Mouse (Mus musculus): ENCODE data around the gene Senp3. TPM values are rescaled to one million over a fixed set of nuclear protein-coding genes. Genes with fewer than 3 reads are reported as not detected.

Senp3 gene
- total RNA-seq (2015), result 140 and 145 TPM in 2 replicates
- 108 and 123 TPM in 2 replicates for total RNA-seq (2017)

GRCm38 (mm10) chr11:69681314-69682208 lies at the start of gene Senp3:
Gene Senp3 (minus strand): TSS chr11:69682084.
- ATAC-seq (replicated peaks; ENCODE audit: poor library complexity), result peak; percentile 87

- 0 out of 2 replicates have a peak, but pooled peaks have one; percentile 52 for ATAC-seq (replicated peaks; ENCODE audit: poor library complexity)
Measured at GRCm38 (mm10) chr11:69731408-69731807, 49.5 kb upstream of the Senp3 start.

DNA sequence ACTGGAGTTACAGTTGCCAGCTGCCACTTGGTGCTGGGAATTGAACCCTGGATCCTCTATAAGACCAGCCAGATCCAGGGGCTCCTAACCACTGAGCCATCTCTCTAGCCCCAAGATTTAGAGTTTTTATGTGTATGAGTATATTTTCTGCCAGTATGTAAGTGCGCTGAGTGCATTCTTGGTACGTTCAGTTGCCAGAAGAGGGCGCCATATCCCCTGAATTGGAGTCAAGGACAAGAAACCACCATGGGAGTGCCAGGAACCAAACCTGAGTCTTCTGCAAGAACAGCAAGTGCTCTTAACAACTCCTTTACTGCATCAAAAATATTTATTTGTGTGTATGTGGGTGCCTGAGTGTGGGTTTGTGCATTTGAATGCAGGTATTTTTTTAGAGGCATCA lies 47.2 kb upstream of the Senp3 start:
- peak; percentile 74 for ATAC-seq (replicated peaks; ENCODE audit: poor library complexity)

GRCm38 (mm10) chr11:69725951-69726350 lies 44.1 kb upstream of the Senp3 start:
- ATAC-seq (replicated peaks; ENCODE audit: poor library complexity), result no peak

DNA sequence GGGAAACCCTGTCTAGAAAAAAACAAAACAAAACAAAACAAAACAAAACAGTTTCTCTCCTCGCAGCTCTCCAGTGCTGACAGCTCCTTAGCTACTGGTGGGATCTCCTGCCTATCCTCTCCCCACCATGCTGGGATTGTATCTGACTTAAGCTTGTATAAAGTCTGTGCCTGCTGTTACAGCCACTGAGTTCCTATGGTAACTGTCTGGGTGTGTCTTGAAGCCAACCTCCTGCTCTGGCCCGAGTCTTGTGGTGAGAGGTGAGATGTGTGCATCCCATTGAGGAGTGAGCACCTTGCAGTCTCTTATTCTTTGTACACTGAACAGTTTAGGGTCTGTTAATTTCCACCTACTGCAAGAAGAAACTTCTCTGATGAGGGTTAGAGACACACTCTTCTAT lies 41.2 kb upstream of the Senp3 start:
- ATAC-seq (replicated peaks; ENCODE audit: poor library complexity), result no peak

- no peak for ATAC-seq (replicated peaks; ENCODE audit: poor library complexity)
Measured at GRCm38 (mm10) chr11:69720852-69721251, 39.0 kb upstream of the Senp3 start.

GRCm38 (mm10) chr11:69719423-69719822 lies 37.5 kb upstream of the Senp3 start:
- ATAC-seq (replicated peaks; ENCODE audit: poor library complexity), result no peak

- ATAC-seq (replicated peaks; ENCODE audit: poor library complexity), result no peak
Measured at GRCm38 (mm10) chr11:69718661-69719060, 36.8 kb upstream of the Senp3 start.

DNA sequence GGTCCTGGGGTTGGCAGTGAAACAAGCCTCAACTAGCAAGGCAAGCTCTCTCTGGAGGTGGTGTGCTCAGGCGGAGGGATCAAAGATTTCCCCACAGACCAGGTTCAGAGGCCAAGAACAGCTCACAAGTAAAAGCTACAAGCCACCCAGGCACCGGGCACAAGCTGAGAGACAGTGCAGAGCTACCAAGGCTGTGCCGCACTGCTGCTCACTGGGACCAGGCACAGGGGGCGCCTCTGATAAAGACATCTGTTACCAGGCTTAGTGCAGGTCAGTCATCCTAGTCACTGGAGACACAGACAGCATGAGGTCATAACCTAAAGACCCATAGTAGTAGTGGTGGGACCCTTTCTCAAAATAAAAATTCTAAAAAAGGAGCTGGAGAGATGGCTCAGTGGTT lies 35.1 kb upstream of the Senp3 start:
- ATAC-seq (replicated peaks; ENCODE audit: poor library complexity), result no peak

DNA sequence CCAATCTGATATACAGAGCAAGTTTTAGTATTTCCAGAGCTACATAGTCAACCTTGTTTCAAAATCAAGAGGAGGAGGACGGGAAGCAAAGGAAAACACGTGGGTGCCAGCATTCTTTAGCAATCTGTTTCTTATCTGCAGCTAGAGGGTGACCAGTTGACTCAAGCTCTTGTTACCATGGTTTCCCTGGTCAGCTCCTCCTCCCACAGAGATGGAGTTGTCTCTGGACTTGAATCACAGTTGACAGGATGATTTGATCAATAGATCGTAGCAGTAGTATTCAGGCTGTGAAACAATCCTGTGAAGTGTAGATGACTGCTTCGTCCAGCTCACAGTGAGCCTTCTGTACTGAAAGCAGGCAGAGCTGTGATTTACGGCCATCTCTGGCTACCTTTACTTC lies 34.0 kb upstream of the Senp3 start:
- no peak for ATAC-seq (replicated peaks; ENCODE audit: poor library complexity)

DNA sequence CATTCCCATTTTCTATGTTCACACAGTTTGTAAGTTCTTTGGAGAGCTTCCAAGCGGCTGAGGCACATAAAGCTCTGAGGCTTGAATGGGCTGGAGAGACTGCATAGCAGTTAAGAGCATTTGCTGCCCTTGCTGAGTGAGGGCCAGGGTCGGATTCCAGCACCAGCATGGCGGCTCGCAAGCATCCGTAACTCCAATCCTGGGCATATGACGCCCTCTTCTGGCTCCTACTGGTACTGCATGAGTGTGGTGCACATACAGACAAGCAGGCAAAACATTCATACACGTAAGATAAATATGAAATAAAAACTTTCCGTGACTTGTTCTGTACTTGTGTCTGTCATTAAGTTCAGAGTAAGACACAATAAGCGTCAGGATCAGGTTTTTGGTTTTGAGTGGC lies 33.6 kb upstream of the Senp3 start:
- ATAC-seq (replicated peaks; ENCODE audit: poor library complexity), result peak; percentile 61; the same call in 1 of the 2 replicates

DNA sequence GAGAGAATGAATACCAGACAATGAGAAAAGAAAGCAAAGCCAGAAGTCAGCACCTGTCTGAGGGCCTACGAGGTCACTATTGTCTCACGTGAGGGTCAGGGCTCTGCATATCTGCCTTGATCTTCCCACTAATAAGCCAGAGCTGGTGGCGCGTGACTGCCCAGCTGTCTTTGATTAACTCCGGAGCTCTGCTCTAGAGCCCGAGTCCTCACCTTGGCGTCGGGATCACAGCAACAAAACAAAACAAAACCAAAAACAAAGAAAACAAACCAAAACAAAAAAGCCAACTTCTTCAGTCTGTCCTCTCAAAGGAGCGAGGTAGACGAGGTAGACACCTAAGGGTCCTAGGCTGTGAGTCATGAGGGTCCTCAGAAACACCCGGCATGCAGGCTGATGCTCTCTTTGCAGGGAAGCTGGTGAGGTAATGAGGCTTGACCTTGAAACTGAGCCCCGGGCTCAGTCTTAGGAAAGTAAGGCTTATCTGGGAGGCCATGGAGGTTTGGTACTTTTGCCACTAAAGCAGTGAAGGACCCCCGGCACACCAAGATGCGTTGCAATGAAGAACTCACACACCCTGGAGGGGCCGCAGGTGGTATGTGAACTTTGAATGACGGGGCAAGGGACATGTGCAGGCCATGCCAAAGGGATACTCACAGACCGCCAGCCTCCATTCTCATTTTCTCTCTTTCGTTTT lies 32.9 kb upstream of the Senp3 start:
- ATAC-seq (replicated peaks; ENCODE audit: poor library complexity), result no peak

DNA sequence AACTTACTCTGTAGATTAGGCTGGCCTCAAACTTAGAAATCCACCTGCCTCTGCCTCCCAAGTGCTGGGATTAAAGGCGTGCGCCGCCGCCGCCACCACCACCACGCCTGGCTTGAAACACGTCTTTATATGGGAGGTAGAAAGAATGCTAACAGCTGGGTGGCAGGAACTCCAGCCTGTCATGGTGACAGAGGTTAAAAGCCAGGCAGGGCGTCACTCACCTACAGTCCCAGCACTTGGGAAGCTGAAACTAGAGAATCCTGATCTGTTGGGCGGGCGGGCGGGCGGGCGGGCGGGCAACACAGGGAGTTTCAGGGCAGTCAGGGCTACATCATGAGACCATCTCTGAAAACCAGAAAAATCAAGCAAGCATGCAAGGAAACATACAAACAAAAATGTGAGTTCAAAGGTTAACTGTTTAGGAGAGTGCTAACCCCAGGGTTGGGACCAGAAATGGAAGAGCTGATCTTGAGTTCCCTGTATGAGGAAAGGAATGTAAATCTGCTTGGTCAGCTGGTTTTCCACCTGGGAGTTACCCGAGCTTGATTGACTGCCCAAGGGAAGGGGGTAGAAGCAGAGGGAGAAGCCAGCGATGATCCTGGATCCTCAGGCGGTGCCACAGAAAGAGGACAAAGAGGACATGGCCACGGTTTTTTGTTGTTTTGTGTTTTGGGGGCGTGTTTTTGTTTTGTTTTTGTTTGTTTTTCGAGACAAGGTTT lies 31.2 kb upstream of the Senp3 start:
- ATAC-seq (replicated peaks; ENCODE audit: poor library complexity), result no peak

DNA sequence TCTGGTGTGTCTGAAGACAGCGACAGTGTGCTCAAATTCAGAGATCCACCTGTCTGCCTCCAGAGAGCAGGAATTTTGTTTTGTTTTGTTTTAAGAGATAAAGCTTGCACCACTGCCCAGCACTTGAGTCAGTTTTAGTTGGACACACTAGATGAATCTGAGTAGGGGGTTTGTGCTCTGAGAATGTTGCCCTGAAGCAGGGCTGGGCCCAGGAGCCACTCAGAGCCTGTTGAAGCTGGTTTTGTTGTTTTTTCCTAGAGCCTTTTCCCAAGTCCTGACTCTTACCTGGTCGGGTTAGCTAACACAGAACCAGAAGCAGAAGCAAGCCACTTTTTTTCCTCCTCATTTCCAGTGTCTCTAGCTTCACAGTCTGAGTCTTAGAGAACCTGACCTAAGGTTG lies 29.2 kb upstream of the Senp3 start:
- ATAC-seq (replicated peaks; ENCODE audit: poor library complexity), result no peak

- no peak for ATAC-seq (replicated peaks; ENCODE audit: poor library complexity)
Measured at GRCm38 (mm10) chr11:69710470-69710869, 28.6 kb upstream of the Senp3 start.

DNA sequence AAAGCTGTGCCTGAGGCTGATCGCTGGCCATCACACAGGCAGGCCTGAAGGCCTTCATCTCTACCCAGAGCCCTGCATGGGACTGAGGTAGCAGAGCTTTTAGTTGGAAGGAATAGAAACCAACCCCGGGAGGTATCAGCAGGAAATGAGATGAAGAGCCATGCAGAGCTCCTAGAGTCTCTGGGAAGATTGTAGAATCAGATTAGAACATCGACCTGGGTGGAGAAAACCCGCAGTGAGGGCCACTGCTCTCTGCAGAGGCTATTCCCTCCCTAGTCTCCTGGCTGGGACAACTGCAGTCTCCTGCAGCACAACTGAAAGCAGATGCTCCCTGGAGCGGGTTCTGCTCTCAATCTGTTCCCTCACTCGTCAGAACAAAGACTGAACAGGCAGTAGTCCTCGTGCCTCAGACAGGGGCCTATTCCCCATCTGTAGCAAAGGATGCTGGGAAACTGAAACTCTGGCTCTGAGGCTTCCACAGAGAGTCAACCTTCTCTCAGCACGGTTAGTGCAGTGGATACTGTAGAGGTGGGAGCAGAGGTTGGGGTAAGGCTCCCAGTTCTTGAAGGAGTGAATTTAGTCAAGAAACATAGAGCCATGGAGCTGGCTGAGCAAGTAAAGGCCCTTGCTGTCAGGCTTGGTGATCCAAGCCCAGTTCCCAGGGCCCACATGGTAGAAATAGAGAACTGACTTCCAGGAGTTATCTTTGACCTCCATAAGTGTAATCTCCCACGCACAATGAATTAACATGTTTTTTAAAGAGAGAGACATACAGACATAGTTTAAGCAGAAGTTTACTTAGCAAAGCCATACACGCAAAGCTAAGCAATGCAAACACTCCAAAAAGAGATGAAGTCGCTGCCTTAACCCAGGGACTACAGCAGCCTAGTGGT lies 27.9 kb upstream of the Senp3 start:
- no peak; the same call in 1 of the 2 replicates for ATAC-seq (replicated peaks; ENCODE audit: poor library complexity)

DNA sequence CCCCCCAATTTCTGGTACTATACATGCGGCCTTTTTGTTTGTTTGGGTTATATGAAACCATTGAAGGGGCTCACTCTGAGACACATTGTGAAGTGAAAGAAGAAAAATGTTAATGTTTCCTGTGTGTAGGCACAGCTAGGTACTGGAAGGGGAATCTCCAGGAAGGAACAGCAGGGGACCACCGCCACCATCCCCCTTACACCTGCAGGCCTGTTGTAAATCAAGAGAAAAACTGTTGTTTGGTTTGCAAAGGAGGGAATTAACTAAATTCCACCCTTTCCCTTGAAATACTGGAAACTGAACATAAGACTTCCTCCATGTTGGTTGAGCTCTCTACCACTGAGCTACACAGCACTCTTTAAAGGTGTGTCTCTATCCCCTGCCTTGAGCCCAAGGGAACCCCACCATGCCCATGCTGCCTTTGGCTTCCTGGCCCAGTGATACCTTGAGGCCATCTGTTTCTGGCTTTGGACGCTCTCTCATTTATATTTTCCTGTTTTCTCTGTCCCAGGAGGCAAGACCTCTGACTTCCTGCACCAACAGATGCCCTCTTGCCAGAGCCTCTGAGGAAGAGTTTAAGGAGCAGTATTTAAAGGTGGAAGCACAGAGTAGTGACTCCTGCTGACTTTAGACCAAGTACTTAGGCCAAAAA lies 26.9 kb upstream of the Senp3 start:
- ATAC-seq (replicated peaks; ENCODE audit: poor library complexity), result no peak

- ATAC-seq (replicated peaks; ENCODE audit: poor library complexity), result no peak
Measured at GRCm38 (mm10) chr11:69707873-69708381, 26.0 kb upstream of the Senp3 start.

- no peak for ATAC-seq (replicated peaks; ENCODE audit: poor library complexity)
Measured at GRCm38 (mm10) chr11:69707480-69707847, 25.6 kb upstream of the Senp3 start.
